Mouse (Mus musculus) heart, embryonic 11.5 days (tissue): ENCODE results near the gene Ccnd2. TPM values are rescaled to one million over a fixed set of nuclear protein-coding genes. Genes with fewer than 3 reads are reported as not detected.

Experiments used
- ATAC-seq: fragments of 200-750 bp; cut with Nextera tagmentation; replicated peaks from 2 replicates; pipeline ENCODE4 v1.8.0; 2017; ENCODE audit warnings: moderate library complexity; ENCODE audit not compliant: insufficient number of reproducible peaks, low FRiP score, low TSS enrichment
- H3K27ac ChIP-seq: fragments of 300-500 bp; sonication (generic); 2 replicates; pipeline ENCODE4 v1.5.1; 2014; ENCODE audit warnings: mild to moderate bottlenecking, low read depth, low read length
- H3K27me3 ChIP-seq: fragments of 300-500 bp; sonication (generic); 2 replicates; pipeline ENCODE4 v1.6.1; 2014; ENCODE audit warnings: mild to moderate bottlenecking, low read length, mixed read lengths; ENCODE audit not compliant: control insufficient read depth, insufficient read depth
- H3K36me3 ChIP-seq: fragments of 300-500 bp; sonication (generic); 2 replicates; pipeline ENCODE4 v1.6.1; 2014; ENCODE audit warnings: mild to moderate bottlenecking, low read length, moderate library complexity, mixed read lengths; ENCODE audit not compliant: control insufficient read depth, insufficient read depth
- H3K4me1 ChIP-seq: fragments of 300-500 bp; sonication (generic); 2 replicates; pipeline ENCODE4 v1.6.1; 2014; ENCODE audit warnings: low read length; ENCODE audit not compliant: control insufficient read depth, insufficient read depth
- H3K4me2 ChIP-seq: fragments of 300-500 bp; sonication (generic); 2 replicates; pipeline ENCODE4 v1.6.1; 2014; ENCODE audit warnings: mild to moderate bottlenecking, moderate library complexity
- H3K4me3 ChIP-seq: fragments of 300-500 bp; sonication (generic); 2 replicates; pipeline ENCODE4 v1.5.1; 2014; ENCODE audit warnings: low read depth, low read length
- H3K9ac ChIP-seq: fragments of 300-500 bp; sonication (generic); 2 replicates; pipeline ENCODE4 v1.6.1; 2014; ENCODE audit warnings: mild to moderate bottlenecking, low read depth, low read length, moderate library complexity
- H3K9me3 ChIP-seq: fragments of 300-500 bp; sonication (generic); replicated peaks from 2 replicates; pipeline ENCODE4 v1.6.1; 2016; ENCODE audit warnings: low read length; ENCODE audit not compliant: control insufficient read depth
- WGBS: fragments of 180-500 bp; shearing (Covaris S2); extraction: QIAGEN DNeasy Blood & Tissue Kit; methylation state at CpG from one replicate; pipeline ENCODE4 v1.1.7; 2014; ENCODE audit not compliant: insufficient replicate concordance; 5-methylcytosine and 5-hydroxymethylcytosine counted together
- polyA plus RNA-seq: library from polyadenylated mRNA; unstranded; fragments of >200 nt; fragmentation: Nextera tagmentation; extraction: Ambion mirVana; gene quantifications from 2 replicates; pipeline ENCODE4 v1.2.1, GENCODE M21; 2014

Ccnd2 gene
- polyA plus RNA-seq, 1 experiment from 2014 or later: 821 TPM

- Histone ChIP-seq H3K4me2 (peak overlapping the region; percentile 80), H3K4me1 (peaks cover 40% of the 10 kb centered on the region), H3K4me3 (peak overlapping the region; percentile 69), H3K9ac (peak overlapping the region; percentile 99), H3K27ac (peak overlapping the region; percentile 90), H3K36me3 (no peaks in the 10 kb centered on the region), H3K27me3 (no peaks in the 10 kb centered on the region), H3K9me3 (no peaks in the 10 kb centered on the region)
- under 1% methylated on average over 34 of the region's 34 CpGs for WGBS
- peak; percentile 66 for ATAC-seq
Observed at GRCm38 (mm10) chr6:127150663-127151564, 1.1 kb downstream of the Ccnd2 start.

- Histone ChIP-seq H3K9me3 (no peaks in the 10 kb centered on the region), H3K4me1 (peaks cover 44% of the 10 kb centered on the region), H3K27ac (peak overlapping the region; percentile 84), H3K36me3 (no peaks in the 10 kb centered on the region), H3K9ac (peak overlapping the region; percentile 99), H3K27me3 (no peaks in the 10 kb centered on the region), H3K4me3 (peak overlapping the region; percentile 69), H3K4me2 (peak overlapping the region; percentile 80)
- ATAC-seq: no peak
- WGBS: under 1% methylated on average over 38 of the region's 38 CpGs
Observed at GRCm38 (mm10) chr6:127149944-127150662, 1.9 kb downstream of the Ccnd2 start.

DNA sequence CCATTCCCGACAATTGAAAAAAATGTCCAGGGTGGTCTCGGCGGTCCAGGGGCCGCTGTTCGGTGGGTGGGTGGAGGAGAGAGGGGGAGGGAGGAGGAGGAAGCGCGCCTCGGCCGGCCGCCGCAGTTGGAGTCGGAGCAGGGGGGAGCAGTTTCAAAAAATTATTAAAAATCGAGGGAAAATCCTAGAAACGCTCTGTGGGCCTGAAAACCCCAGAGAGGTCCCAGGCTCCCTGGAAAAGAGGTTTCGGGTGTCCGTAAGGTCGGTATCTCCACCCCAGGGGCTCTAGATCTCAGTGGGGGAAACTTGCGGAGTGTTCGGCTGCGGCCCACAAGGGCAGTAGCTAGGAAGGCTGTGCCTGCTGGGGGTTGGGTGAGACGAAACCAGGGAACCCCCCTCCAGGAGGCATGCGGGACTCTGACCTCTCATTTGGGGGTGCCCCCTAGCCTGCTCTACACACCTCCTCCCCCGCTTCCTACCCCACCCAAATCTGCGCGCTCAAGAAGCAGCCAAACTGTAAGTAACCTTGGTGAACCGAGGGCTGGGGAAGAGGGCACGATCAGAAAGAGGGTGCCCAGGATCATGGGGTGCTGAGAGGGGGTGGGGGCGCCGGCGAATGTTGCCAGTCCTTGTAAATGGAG lies 2.6 kb downstream of the Ccnd2 start:
- H3K4me1 ChIP-seq: peaks cover 45% of the 10 kb centered on the region
- peak overlapping the region; percentile 84 for H3K27ac ChIP-seq
- no peaks in the 10 kb centered on the region for H3K9me3 ChIP-seq
- H3K36me3 ChIP-seq: no peaks in the 10 kb centered on the region
- no peak for ATAC-seq
- H3K9ac ChIP-seq: peak overlapping the region; percentile 99
- under 1% methylated on average over 30 of the region's 30 CpGs for WGBS
- no peaks in the 10 kb centered on the region for H3K27me3 ChIP-seq
- H3K4me3 ChIP-seq: peak overlapping the region; percentile 69
- peak overlapping the region; percentile 80 for H3K4me2 ChIP-seq

- Histone ChIP-seq H3K4me2 (peak overlapping the region; percentile 80), H3K9ac (peak overlapping the region; percentile 99), H3K27ac (peak overlapping the region; percentile 84), H3K4me1 (peaks cover 50% of the 10 kb centered on the region), H3K4me3 (peak overlapping the region; percentile 69), H3K27me3 (no peaks in the 10 kb centered on the region), H3K9me3 (no peaks in the 10 kb centered on the region), H3K36me3 (no peaks in the 10 kb centered on the region)
- no peak for ATAC-seq
- 5% methylated on average over 20 of the region's 20 CpGs for WGBS
Observed at GRCm38 (mm10) chr6:127148526-127149302, 3.3 kb downstream of the Ccnd2 start.

DNA sequence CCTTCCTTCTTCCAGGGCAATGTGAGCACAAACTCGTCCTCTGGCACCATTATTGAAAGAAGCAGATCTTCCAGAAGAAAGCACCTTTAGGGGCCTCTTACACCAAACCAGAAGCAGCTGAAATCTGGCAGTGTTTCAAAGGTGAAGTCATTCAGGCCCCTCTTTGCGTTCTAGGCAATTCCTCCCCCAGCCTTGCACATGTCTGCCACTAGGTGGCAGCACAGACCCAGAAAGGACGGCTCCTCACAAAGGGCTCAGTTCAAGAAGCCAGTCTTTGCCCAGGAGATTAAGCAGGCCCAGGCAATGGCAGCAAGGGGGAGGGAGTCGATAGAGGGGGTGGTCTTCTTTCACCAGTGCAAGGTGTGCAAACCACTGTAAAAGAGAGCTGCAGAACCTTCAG lies 4.3 kb downstream of the Ccnd2 start:
- Histone ChIP-seq H3K4me3 (peak overlapping the region; percentile 69), H3K4me1 (peaks cover 45% of the 10 kb centered on the region), H3K9me3 (no peaks in the 10 kb centered on the region), H3K27ac (no peak overlapping the region; the same call in 1 of the 2 replicates), H3K27me3 (no peaks in the 10 kb centered on the region), H3K4me2 (peak overlapping the region; percentile 80), H3K36me3 (peaks cover 3% of the 10 kb centered on the region; the same call in 1 of the 2 replicates), H3K9ac (no peak overlapping the region)
- ATAC-seq: no peak
- 1% methylated on average over 4 of the region's 4 CpGs for WGBS

DNA sequence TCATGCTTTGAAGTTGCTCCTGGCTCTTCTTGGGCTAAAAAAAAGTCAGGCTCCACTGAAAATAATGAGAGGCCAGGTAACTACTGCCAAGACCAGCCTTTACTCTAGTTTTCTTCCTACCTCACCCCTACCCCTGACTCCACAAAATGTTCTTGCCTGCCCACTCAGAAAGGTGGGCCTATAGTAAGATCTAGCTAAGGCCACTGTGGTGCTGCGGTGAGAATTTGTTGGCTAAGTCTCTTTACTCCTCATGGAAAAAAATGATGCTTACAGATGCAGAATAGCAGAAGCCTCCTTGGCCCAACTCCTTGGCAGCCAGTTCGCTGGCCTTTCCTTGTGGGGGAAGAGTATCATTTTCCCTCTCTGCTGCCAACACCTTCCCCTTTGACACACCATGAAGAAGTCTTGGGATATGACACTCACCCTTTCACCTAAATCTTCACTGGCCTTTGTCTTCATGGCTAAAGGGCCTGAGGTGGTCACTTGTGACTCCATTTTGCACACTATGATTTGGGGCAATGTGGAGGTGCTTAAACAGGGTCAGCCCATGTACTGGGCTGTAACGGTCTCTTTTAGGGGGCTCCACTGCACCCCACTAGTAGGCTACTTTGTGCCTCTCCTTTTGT lies 5.6 kb downstream of the Ccnd2 start:
- no peak for ATAC-seq
- Histone ChIP-seq H3K9me3 (no peaks in the 10 kb centered on the region), H3K4me3 (no peak overlapping the region), H3K4me1 (peaks cover 40% of the 10 kb centered on the region), H3K36me3 (peaks cover 4% of the 10 kb centered on the region; the same call in 1 of the 2 replicates), H3K27ac (no peak overlapping the region), H3K27me3 (no peaks in the 10 kb centered on the region), H3K9ac (no peak overlapping the region), H3K4me2 (no peak overlapping the region)
- 82% methylated on average over 3 of the region's 3 CpGs for WGBS

GRCm38 (mm10) chr6:127145464-127146190 lies 6.4 kb downstream of the Ccnd2 start:
- Histone ChIP-seq H3K9me3 (no peaks in the 10 kb centered on the region), H3K36me3 (peaks cover 4% of the 10 kb centered on the region; the same call in 1 of the 2 replicates), H3K4me3 (no peak overlapping the region), H3K4me1 (peaks cover 37% of the 10 kb centered on the region), H3K4me2 (no peak overlapping the region), H3K9ac (no peak overlapping the region), H3K27me3 (no peaks in the 10 kb centered on the region), H3K27ac (no peak overlapping the region)
- 45% methylated on average over 20 of the region's 20 CpGs for WGBS
- ATAC-seq: no peak
